Mouse (Mus musculus): Measurements from ENCODE around the gene Ube2g1.

DNA sequence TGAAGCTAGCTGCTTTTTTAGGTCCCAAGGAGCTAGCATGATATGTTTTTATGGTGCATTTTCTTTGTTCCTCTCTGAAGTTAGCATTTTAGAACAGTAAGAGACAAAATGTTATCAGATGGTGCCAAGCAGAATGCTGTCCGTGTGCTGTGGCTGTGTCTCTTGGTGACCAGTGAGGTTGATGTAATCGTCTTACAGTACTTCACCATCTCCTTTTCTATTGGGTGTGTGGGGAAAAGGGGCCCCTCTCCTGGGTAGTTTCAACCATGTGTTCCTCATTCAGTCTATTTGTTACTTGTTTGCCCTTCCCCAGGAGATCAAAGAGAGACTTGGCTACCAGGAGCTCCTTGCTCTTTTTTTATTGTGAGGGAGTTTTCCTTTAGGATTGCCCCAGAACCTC is 116.1 kb downstream of the Ube2g1 start:
- TF ChIP-seq CTCF (IDR thresholded peaks at IDR 0.05; ENCODE audit: low read depth, low read length) (no peak), POLR2A (IDR thresholded peaks at IDR 0.05; ENCODE audit: insufficient read depth, low read length) (no peak)

All from ES-Bruce4 (cell line).